Mouse (Mus musculus) ES-CJ7 (cell line): ENCODE results near the gene Btnl2.
A peak's percentile ranks its signal among the peaks of the same experiment; 100 is the strongest.

Source experiments
- DNase-seq: peaks from one replicate; pipeline ENCODE4 v3.0.0; 2011; ENCODE audit warnings: low read depth, low spot score

Gene Btnl2

DNA sequence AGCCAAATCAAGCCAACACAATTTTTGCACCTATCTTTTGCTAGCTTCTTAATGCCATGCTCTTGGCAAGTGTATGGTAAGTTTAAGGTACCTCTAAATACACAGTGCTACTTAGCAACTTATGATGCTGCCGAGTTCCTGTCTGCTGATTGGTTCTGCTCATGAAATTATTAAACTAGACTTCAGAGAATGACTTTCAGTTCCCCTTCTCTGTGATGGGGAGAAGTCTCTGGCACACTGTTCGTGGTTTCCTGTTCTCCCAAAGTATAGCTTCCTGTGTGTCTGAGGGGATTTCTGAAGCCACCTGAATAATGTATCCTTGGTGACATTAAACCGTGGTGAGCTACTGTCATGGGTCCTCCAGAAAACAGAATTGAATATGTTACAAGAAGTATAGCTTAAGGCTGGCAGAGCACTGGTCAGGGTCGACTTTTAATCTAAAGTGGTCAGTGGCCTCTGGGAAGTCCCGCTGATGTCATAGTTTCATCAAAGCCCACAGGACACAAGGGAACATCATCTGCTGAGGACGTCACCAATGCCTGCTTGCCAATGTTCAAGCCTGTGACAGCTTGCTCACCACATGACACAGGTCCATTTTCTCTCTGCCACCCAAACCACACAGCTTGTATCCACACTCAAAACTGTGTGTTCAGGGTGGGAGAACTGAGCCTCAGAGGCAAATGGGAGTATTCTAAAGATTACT lies 6.9 kb upstream of the Btnl2 start:
- no peak for DNase-seq

DNA sequence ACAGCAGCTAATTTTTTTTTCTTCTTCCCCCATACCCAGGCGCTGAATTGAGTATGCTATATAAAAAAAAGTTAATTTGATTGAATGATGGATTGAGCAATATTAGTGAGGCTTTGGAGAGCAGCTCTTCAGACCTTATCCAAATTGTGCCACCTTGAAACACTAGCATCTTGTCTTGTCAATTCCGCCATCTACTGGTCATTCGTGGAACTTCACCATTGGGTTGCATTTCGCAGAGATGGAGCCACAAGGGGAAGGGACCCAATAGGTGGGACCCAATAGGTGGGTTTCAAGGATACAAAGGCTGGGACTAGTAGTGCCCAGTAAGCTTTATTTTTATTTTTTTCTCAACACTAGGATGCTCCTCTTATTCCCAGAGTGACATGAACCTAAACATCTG lies 5.2 kb upstream of the Btnl2 start:
- DNase-seq, result peak; percentile 80

DNA sequence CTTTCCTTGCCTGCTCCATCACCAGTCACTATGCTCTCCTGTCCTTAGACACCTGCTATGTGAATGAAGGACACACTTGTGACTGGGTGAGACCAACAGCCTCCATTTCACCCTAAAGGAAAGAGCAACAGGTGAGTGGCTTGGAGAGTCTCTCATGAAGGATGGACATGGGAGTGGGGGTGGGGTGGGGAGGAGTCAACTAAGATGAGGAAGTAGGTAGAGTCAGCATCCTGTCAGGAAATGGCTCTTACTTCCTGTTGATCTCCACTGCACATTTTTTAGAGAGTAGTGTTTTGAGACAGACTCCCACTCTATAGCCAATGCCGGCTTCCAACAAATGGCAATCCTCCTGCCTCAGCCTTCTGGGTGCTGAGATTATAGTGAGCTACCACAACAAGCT lies 318 bp downstream of the Btnl2 start:
- DNase-seq, result no peak

DNA sequence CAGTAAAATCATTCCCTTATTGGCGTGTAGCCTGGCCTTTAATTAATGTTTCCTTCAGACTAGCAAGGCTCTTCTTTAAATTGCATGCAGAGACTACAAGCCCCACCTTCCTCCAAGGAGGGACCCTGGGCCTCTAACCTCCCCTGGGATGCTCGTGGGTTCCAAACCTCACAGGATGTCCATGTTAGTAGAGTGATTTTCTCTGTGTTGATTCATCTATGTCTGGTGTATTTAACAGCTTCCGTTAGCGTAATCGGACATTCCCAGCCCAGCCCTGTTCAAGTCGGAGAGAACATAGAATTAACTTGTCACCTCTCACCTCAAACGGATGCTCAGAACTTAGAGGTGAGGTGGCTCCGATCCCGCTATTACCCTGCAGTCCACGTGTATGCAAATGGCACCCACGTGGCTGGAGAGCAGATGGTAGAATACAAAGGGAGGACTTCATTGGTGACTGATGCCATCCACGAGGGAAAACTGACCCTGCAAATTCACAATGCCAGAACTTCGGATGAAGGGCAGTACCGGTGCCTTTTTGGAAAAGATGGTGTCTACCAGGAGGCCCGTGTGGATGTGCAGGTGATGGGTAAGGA lies 8.4 kb downstream of the Btnl2 start:
- DNase-seq, result no peak

DNA sequence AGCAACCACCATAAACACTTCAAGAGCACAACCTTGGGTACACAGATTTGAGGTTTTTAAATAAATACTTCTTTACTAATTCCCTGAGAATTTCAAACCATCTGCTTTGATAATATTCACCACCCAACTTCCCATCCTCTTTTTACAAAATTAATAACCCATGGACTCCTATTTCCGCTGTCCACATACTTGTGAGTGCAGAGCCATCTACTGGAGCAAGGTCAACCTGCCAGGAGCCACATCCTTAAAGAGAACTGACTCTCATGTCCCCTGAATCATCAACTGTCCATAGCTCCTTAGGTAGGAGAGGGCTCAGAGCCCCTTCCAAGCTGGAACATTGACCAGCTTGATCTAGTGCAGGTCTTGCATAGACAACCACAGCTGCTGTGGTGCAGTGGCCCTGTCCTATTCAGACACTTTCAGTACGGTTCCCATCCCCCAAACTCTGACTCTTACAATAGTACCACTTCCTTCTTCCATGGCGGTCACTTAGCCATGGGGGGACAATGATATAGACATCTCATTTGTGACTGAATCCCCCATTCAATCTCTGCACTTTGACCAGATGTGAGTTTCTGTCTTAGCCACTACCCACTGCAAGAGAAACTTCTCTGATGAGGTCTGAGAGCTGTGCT lies 9.2 kb downstream of the Btnl2 start:
- DNase-seq, result no peak

DNA sequence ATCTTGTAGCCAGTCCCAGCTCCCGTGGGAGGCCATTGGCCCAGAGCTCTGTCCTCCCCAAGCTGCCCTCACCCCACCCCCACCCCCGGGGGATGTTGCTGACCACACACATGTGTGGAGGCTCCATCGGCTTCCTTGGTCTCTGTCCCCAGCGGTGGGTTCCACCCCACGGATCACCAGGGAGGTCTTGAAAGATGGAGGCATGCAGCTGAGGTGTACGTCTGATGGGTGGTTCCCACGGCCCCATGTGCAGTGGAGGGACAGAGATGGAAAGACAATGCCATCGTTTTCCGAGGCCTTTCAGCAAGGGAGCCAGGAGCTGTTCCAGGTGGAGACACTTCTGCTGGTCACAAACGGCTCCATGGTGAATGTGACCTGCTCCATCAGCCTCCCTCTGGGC lies 10.4 kb downstream of the Btnl2 start:
- DNase-seq, result no peak

DNA sequence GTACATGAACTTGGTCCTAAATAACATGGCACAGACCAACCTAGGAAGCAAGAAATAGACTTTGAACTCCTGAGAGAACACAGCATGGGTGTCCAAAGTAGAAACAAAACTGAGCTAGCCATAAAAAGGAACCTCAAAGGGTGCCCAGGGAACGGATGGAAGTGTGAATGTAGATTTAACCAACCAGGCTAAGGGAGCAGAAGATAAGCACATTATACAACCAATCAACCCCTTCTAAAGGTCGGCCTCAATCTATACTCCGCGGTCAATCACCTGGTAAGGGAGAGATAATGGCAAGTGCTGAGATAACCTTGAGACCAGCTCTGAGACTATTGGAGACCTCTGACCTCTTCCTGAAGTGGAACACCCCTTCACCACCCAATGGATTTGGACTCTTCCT lies 15.9 kb downstream of the Btnl2 start:
- DNase-seq, result no peak

DNA sequence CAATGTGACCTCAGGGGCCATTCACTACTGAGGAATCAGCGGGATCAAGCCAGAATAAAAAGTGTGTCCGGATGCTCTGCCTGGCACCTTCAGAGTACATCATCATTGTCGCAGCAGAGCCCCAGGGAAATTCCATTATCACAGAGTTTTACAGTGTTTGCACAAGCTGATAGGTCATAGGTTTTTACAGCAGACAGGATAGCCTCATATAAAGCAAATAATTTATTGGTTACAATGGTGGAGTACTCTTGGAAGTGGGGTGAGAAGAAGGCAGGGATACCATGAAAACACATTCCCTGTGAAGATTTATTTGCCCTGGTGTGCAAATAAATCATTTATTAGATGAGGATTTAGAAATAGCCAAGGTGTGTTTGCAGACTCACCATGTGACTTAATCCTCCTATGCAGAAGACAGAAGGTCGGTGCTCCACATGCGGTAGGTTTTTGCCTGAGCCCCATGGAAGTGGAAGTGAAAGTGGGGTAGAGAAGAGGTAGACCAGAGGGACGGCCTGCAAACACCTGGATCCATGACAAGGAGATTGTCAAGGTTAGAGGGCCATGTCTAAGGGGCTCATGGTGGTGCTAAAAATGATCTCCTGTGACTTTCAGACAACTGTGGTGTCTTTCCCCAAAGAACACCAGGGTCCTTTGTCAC lies 18.6 kb downstream of the Btnl2 start:
- no peak for DNase-seq

DNA sequence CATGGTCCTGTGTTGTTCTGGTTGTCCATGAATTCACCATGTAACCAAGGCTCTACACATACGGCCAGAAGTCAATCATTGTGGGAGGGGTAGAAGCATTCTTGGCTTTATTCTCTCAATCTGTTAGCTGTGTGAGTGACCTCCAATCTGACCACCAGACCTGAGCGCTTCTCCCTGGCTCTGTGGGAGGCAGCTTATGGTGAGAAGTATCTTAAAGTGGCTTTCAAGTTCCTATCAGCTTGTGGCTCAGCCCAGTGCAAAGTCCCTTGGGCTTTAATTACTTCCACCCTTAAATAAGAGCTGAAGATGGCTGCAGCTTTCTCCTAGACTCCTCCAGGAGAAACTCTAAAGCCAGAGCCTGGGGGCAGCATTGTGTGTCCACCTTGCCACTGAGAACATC lies 22.2 kb downstream of the Btnl2 start, which contains the start of gene Btnl1:
Btnl1 (plus strand) TSS at position 286 of the 400 bp plus-strand sequence.
- DNase-seq, result no peak

DNA sequence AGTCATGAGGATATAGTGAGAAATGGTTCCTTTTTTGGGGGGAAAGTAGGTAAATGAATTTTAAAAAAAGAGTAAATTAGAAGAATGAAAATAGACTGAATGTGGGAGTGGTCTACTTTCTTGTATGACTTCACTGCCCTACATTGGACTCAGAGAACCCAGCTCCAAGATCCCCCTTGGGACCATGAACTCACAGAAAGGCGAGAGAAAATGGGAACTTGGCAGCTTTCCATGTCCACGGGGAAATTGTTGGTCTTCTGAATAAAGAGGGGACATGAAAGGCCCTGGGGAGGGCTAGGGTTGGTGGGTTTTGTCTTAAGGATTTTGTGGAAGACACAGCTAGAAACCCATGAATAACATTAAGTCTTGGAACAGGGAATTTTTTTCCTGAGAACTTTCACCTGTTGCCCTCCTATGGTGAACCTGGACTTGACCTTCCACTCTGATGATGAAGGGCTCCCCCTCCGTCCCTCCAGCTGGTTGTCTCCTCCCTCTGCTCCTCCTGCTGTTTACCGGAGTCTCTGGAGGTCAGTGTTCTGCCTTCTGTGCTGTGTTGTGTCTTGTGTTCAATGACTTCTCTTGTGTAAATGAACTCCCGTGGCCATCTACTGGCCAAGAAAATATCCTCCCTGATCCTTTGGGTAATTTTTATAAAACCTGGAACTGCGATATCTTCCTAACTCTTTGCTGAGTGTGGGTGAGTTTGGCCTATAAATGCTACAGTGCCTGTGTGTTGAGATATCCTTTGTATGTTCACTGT lies 23.0 kb downstream of the Btnl2 start:
- no peak for DNase-seq

DNA sequence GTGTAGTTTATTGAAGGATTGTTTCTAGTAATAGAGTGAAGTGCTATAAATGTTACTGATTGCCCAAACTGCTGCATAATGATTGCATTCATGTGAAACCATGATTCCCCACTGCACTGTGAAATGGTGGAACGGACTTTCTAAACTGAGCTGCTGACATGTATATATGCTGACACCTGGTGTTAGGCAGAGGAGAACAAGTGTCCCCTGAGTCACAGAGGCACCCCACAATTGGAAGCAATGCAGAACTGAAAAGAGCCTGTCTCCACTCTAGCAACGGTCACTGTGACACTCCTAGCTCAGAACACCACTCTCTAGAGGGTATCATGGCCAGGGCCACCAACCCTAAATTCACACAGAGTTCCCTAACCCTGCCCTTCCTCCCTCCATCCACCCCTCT lies 24.1 kb downstream of the Btnl2 start:
- no peak for DNase-seq

DNA sequence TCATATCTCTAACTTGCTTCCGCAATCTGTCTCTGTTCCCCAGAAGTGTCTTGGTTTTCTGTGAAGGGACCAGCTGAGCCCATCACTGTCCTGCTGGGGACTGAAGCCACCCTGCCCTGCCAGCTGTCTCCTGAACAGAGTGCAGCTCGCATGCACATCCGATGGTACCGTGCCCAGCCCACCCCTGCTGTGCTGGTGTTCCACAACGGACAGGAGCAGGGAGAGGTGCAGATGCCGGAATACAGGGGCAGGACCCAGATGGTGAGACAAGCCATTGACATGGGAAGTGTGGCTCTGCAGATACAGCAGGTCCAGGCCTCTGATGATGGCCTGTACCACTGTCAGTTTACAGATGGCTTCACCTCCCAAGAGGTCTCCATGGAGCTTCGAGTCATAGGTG lies 24.8 kb downstream of the Btnl2 start:
- DNase-seq, result no peak

DNA sequence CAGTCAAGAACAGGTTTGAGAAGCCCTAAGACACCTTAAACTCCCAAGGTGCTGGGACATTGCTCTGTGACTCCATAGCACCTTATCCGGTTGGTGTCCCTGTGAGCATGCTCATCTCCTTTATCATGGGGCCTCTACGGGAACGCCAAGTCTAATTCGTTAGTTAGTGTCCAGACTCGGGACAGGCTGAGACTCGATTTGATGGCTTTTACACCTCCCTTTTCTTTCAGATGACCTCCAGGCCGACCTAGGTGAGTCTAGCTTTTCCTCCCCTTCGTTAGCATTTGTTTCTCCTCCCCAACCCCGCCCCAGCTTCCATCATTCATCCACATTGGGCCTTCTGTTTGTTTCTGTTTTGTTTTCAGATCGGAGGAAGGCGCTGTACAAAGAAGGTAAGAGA lies 27.3 kb downstream of the Btnl2 start:
- DNase-seq, result peak; percentile 80

DNA sequence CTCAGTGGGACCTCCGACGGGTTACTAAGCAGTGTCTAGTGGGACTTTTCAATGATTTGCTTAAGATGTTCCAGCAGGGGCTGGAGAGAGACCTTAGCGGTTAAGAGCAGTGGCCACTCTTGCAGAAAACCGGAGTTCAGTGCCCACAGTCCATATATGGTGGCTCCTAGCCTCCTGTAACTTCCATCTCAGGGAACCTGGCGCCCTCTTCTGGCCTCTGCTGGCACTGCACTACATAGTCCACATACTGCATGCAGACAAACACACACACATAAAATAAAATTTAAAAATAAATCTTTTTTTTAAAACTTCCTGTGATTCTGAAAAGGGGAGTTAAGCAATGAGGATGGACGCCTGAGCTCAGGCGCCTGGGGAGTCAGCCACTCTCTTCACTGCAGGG lies 28.6 kb downstream of the Btnl2 start:
- peak; percentile 67 for DNase-seq

DNA sequence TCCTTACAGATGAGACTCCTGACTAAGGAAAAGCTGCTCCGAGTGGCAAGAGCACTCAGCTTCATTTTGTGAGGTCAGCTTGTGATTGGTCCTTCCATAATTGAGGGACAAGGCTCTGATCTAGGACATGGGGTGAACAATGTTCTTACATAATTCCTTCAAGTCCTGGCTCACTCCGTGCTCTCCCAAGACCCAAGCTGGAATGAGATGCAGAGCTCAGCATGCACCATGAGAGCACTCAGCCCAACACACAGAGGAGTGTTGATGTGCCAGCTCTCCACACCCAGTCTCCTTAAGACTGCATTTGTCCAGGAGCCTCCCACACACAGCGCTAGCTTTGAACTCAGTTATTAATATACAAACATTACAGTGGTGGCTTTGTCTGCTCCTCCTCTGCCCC lies 30.1 kb downstream of the Btnl2 start:
- no peak for DNase-seq

DNA sequence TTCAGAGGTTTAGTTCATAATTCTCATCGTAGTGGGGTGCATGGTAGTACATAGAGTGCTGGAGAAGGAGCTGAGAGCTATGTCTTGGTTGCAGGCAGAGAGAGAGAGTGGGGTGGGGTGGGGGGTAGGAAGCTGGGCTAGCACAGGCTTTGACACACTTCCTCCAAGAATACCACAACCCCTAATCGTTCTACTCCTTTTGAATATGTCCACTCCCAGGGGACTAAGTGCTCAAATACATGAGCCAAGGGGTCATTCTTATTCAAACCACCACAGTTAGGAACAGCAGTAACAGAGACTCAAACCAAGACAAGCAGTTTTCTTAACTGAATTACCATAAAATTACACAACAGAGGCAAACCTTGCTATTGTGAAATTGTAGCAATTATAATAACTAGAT lies 32.0 kb downstream of the Btnl2 start:
- no peak for DNase-seq

DNA sequence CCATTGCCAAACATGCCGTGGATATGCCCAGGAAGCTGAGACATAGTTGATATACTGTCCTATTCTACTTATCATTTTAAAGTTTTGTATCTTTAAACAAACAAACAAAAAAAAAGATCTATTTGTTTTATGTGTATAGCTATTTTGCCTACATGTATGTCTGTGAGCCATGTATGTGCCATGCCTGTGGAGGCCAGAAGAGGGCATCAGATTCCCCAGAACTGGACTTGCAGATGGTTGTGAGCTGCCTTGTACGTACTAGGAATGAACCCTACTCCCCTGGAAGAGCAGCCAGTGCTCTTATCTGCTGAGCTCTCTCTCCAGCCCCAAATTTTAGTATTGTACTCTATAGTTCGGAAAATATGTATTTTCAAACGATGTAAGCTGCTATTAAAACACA lies 33.9 kb downstream of the Btnl2 start:
- DNase-seq, result peak; percentile 55

DNA sequence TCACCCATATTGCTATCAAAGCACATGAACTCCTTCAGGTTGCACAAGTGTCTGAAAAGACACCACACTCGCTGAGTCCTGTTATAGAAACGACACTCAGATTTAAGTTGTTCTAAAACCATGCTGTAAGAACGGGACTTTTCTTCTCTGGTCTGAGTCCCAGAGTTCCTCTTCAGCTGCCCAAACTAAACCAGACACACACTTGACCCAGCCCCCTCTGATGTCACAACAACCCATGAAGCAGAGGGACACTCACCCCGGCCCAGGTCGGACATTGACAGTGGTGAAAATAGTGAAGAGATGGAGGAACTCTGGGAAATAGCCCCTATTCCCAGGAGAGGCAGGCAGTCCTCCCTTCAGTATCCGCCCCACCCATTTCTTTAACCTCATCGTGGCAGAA lies 36.9 kb downstream of the Btnl2 start:
- no peak for DNase-seq

DNA sequence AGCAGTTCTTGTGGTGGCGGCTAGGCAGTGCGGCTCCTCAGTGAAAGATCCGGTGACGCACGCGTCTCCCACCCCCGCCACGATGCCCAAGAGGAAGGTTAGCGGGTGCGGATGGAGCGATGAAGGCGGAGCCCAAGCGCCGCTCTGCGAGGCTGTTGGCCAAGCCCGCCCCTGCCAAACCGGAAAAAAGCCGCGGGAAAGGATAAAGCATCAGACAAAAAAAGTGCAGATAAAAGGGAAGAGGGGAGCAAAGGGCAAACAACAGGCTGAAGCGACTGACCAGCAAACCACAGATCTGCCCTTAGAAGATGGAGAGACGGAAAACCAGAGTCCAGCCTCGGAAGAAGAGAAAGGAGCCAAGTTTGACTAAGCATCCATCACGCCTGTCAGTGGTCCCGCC lies 37.7 kb downstream of the Btnl2 start:
- peak; percentile 18 for DNase-seq

DNA sequence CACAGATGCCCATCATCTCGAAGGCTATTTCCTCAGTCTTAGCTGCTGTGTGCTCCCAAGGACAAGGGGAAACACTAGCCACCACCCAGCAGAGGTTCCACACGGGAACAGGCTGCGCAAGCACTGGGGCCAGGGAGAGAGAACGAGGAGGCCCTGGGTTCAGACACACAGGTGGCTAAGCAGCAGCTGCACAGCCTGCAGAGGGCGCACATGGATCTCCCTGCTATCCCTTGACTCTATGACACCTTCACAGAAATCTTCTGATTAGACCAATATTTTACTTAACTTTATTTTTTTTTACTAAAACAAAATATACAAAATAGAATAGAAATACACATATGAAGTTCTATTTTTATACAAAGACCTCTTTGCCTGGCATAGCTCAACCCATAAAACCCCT lies 42.7 kb downstream of the Btnl2 start:
- DNase-seq, result peak; percentile 38

DNA sequence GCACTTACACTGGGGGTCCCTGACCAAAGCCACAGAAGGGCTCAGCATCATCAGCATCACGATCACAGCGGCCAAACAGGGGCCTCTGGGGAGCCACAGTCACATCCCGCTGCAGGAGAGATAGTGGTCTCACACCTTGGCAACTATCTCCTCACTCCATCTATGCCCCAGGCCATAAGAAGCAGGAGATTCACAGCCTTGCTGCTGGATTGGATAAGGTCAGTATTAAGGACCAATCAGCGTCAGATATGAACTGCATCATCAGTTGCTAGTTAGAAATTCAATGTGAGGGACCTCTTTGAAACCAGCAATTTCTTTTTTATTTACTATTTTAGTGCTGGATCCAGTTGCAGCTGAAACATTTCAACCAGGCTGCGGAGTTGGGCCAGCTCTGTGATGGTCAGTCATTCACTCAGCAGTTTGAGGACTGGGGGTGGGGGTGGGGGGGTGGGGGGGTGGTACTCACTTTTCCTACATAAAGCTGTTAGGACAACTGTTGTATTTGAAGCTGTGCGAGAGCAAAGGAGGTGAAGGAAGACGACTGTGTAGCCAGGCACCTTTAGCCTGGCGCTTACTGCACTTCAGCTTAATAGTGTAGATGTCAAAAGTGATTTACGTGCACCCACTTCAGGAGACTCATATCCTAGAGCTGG lies 43.6 kb downstream of the Btnl2 start:
- peak; percentile 91 for DNase-seq
